Mouse (Mus musculus) CH12.LX (cell line): ENCODE measurements around the gene 1700016K19Rik.

Experiments
- CTCF ChIP-seq, 2 experiments: IDR thresholded peaks in 1 of 2; conservative IDR thresholded peaks in 1 of 2; 2 replicates each; pipeline ENCODE4 v1.5.1; 2011 to 2012; ENCODE audit warnings: low read depth in 2 of 2, low read length in 2 of 2, improper control_type of control experiment in 1 of 2, inconsistent platforms in 1 of 2, mild to moderate bottlenecking in 1 of 2, moderate library complexity in 1 of 2
- EP300 ChIP-seq: IDR thresholded peaks from 2 replicates; pipeline ENCODE4 v1.6.1; 2011; ENCODE audit warnings: low read length, improper control_type of control experiment
- ETS1 ChIP-seq: conservative IDR thresholded peaks from 2 replicates; pipeline ENCODE4 v1.6.1; 2012; ENCODE audit warnings: low read depth, mild to moderate bottlenecking, inconsistent platforms, low read length, improper control_type of control experiment, moderate library complexity
- JUND ChIP-seq: conservative IDR thresholded peaks from 2 replicates; pipeline ENCODE4 v1.6.1; 2011; ENCODE audit warnings: low read depth, low read length, improper control_type of control experiment
- KAT2A ChIP-seq: IDR thresholded peaks from 2 replicates; pipeline ENCODE4 v1.6.1; 2012; ENCODE audit warnings: low read length, improper control_type of control experiment, inconsistent platforms; ENCODE audit not compliant: insufficient replicate concordance
- MAX ChIP-seq: IDR thresholded peaks from 2 replicates; pipeline ENCODE4 v1.6.1; 2011; ENCODE audit warnings: low read length, improper control_type of control experiment
- NELFE ChIP-seq: IDR thresholded peaks from 2 replicates; pipeline ENCODE4 v1.6.1; 2011; ENCODE audit warnings: low read depth, low read length, improper control_type of control experiment
- NRF1 ChIP-seq: IDR thresholded peaks from 2 replicates; pipeline ENCODE4 v1.6.1; 2014; ENCODE audit warnings: low read depth, mild to moderate bottlenecking, inconsistent platforms, low read length, improper control_type of control experiment, moderate library complexity
- POLR2A ChIP-seq: IDR thresholded peaks from 2 replicates; pipeline ENCODE4 v1.6.1; 2011; ENCODE audit warnings: low read depth, mild to moderate bottlenecking, improper control_type of control experiment, low read length
- POLR2AphosphoS2 ChIP-seq: IDR thresholded peaks from 2 replicates; pipeline ENCODE4 v1.6.1; 2011; ENCODE audit warnings: low read depth, low read length, improper control_type of control experiment
- TBP ChIP-seq: conservative IDR thresholded peaks from 2 replicates; pipeline ENCODE4 v1.6.1; 2011; ENCODE audit warnings: low read depth, low read length, improper control_type of control experiment
- TCF12 ChIP-seq: IDR thresholded peaks from 2 replicates; pipeline ENCODE4 v1.6.1; 2014; ENCODE audit warnings: low read depth, mild to moderate bottlenecking, inconsistent platforms, low read length, improper control_type of control experiment
- USF1 ChIP-seq: IDR thresholded peaks from 2 replicates; pipeline ENCODE4 v1.6.1; 2014; ENCODE audit warnings: low read depth, mild to moderate bottlenecking, inconsistent platforms, low read length, improper control_type of control experiment
- ZKSCAN1 ChIP-seq: IDR thresholded peaks from 2 replicates; pipeline ENCODE4 v1.6.1; 2012; ENCODE audit warnings: low read depth, inconsistent platforms, low read length, improper control_type of control experiment, borderline replicate concordance

- TF ChIP-seq MAX (no peak), TCF12 (no peak), CTCF (conservative IDR thresholded peaks at IDR 0.05 in 1 of 2, IDR thresholded peaks at IDR 0.05 in 1 of 2; ENCODE audit: low read depth in 2 of 2, low read length in 2 of 2) (no peak), TBP (no peak), USF1 (no peak), POLR2AphosphoS2 (no peak), JUND (no peak), NELFE (no peak), EP300 (no peak), POLR2A (no peak), KAT2A (no peak), ETS1 (no peak), ZKSCAN1 (no peak), NRF1 (no peak)
Observed at GRCm38 (mm10) chr11:76025080-76025583, 25.4 kb downstream of the 1700016K19Rik start.
